Mouse (Mus musculus) left cerebral cortex, adult 11 months (tissue): ENCODE results near the gene Tmem63b.

ENCODE experiments used
- DNase-seq: peaks from one replicate; pipeline ENCODE4 v3.0.0; 2022; ENCODE audit warnings: low spot score

Gene Tmem63b

DNA sequence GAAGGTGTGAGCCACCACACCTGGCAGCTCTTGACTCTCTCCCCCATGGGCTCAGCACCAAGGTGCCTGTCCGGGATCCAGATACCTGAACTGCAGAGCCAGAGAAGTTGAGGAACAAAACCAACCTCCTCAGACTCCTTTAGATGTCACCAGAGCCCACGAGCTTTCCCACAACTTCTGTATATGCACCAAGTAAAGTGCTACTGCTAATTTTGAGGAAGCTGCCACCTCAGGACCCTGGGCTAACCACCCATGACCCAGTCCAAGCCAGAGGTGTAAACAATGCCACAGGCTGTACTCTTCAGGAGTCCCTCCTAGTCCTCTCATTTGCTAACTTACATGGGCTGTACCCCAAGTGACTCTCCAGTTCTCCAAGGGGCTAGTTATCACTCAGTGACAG is 14.1 kb downstream of the Tmem63b start:
- no peak for DNase-seq

DNA sequence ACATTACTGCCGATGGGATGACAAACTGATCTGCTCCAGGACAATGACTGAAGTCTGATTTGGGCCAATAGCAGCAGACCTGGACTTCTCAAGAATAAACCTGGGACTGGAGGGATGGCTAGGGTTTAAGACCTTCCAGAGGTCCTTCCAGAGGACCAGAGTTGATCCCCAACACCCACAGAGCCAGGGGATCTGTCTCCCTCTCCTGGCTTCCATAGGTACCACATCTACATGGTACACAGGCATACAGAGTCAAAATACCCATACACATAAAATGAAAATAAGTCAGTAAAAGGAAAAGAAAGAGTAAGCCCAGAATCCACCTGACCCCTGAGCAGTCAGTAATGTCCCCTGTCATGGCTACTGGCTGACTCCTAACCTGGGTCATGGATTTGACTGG is 14.9 kb downstream of the Tmem63b start:
- no peak for DNase-seq

DNA sequence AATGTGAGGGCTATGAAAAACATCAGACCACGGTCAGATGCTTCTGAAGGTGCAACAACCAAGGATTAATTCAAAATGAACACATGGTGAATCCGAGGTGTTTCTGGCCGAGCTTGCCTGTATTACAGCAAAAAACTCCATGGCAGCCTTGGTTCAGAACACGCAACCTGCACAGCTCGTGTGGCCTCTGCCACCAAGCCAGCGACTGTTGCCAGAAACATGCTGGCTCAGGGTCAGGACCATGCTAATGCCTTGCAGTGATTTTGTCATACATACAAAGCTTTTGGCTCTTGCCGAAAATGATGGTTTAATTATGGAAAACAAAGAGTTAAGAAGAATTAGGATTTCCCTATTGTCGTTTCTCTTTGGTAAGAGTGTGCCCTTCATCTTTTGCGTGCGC is 18.7 kb downstream of the Tmem63b start:
- no peak for DNase-seq

DNA sequence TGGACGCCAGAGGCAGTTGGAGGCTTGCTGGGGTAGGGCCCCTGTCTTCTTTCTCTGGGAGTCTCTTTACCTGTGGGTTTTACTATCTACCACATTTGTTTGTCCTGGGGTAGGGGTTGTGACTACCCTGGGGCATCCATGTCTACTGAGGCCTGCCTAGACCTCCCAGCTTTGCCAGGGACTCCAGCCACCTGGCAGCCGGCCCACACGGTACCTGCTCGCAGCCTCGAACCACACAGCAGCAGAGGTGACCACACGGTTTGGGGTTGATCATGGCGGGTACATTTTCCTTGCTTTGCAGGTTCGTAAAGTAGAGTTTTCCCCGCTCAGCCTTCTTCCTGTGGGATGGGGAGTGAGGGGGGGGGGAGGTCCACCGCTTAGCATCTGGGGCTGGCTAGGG is 19.2 kb downstream of the Tmem63b start:
- no peak for DNase-seq

DNA sequence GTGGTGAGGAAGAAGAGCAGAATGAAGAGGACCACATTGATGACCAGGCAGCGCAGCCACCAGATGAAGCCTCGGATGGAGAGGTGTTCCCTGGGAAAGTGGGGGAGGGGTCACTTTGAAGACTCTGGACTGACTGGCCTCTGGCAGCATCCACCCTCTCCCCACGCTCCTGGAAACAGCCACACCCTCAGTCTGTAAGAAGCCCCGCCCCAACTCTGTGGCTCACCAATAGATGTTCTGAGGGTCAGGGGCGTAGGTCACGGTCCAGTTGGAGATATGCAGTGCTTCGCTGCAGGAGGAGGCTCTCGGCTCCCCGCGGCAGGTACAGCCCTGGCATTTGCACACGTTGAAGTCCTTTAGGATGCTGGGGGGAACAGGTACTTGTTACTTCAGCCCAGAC is 20.6 kb downstream of the Tmem63b start:
- no peak for DNase-seq

DNA sequence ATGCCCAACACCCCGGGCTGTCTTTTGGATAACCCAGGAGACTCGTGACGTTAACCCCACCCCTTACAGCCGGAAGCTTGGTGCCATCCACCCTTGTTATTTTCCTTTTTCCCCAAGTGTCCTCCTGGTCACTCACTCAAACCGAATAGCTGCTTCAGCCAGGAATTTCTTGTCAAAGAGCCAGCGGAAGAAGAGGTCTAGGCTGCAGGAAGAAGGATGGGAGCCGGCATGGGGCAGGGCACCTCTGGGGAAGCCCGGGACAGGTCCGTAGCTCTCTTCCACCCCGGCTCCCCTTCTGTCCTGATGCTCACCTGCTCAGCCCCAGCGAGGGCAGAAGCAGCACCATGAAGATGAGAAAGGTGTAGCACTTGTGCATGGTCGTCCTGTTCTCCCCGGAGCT is 22.1 kb downstream of the Tmem63b start:
- no peak for DNase-seq

DNA sequence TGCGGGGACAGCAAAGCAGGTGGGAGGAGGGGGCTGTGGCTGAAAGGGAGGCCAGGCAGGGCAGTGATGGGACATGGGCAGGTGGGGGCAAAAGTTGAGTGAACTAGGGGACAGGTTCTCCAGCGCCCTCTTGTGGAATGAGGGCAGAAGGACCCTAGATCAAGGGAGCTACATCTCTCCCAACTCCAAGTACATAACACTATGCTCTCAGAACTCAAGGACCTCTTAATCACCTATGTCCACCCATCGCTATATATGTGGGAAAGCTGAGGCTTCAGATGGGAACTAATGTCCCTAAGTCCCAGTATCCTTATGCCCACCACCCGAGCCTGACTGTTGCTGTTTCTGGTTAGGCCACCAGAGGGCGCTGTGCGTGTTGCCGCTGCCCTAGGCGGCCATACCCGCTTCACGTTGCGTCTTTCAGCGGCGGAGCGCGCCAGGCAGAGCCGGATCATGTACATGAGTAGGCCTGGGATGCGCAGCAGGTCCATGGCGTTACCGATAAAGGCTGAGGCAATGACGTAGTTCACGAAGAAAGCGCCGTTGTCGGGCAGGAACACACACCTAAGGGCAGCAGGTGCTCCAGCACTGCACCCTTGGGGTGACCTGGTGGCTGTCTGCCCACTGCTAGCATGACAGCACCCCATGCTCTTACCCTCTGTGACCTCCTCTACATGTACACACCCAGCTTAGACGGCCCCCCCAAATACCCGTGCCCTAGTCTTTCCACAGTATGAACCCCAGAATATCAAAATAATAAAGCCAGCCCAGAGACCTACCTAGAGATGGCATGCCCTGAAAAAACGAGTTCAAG is 23.4 kb downstream of the Tmem63b start:
- peak; percentile 47 for DNase-seq

DNA sequence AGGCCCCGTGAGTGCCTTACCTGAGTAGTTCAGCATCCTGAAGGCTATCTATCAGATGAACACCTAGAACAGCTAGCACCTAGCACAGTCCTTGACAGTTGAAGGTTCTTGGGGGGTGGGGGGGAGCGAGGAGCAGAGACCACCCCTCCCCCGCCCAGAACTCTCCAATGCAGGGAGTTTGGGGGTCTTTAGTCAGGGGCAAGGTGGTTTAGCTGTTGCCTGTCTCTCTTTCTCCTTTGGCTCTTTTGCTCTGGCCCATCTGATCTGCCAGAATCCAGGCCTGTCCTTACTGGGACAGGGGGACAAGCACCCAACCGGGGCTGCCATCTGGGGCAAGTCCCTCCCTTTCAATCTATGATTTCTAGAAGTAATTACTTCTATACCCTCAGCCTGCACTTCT is 27.5 kb downstream of the Tmem63b start, which contains the start of gene Capn11:
Gene Capn11, minus strand, starts transcription at position 101 of the 400 bp plus-strand sequence.
- no peak for DNase-seq

DNA sequence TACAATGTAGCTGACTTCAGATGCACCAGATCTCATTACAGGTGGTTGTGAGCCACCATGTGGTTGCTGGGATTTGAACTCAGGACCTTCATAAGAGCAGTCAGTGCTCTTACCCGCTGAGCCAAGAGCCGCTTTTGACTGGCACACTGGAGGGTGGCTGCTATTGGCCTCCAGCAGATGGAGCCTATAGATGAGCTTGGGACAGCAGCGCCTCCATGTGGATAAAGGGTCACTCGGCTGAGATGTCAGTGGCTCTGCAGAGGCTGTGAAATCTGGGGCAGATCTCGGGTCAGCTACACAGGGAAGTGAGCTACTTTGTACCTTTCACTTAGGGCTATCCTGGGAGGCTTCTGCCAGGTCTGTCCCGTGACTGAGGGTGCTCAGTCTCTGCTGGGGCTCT is 30.9 kb downstream of the Tmem63b start:
- DNase-seq, result no peak

DNA sequence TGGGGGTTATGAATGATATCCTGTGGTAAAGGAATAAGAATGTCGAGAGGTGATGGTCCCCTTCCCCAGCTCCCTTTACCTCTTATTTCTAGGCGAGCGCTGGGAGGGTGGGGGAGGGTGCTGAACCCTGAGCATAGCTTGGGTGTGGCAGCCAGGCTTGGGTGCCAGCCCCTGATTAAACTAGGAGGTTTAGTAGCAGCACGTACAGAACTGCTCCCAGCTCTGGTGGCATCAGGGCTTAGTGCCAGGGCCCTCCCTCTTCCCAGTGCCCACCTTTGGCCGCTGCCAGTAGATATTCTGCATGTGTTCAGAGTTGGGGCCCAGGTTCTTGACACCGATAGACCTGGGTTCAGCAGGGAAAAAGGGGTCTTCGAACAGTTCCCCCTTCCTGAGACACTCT is 33.5 kb downstream of the Tmem63b start:
- no peak for DNase-seq

DNA sequence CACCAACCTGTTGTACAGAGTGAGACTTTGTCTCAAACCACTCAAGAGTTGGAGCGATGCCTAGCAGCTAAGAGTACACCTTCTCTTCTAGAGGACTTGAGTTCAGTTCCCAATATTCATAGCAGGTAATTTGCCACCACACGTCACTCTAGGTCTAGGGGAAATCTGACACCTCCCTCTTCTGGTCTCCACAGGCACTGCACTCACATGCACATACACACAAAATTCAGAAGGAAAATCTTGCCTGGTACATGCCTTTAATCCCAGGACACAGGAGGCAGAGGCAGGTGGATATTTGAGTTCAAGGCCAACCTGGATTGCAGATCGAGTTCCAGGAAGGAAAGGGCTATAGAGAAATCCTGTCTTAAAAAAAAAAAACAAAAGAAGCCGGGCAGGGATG is 42.5 kb downstream of the Tmem63b start:
- DNase-seq, result no peak

DNA sequence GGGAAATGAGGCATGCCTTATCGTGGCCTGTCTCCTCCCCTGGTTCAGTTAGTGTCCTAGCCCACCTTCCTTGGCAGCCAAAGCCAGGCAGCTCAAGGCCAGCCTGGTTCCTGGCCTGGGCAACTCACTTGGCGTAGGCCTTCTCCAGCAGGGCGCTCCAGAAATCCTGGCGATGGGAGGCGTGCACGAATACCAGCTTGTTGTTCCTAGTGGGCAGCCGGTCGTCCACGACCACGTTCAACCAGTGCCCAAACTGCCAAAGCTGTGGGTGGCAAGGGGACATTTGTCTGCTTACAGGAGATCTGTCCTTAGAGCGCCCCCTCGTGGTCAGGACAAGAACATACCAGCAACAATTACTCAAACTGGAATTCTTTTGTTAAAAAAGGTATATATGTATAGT is 44.0 kb downstream of the Tmem63b start:
- no peak for DNase-seq

DNA sequence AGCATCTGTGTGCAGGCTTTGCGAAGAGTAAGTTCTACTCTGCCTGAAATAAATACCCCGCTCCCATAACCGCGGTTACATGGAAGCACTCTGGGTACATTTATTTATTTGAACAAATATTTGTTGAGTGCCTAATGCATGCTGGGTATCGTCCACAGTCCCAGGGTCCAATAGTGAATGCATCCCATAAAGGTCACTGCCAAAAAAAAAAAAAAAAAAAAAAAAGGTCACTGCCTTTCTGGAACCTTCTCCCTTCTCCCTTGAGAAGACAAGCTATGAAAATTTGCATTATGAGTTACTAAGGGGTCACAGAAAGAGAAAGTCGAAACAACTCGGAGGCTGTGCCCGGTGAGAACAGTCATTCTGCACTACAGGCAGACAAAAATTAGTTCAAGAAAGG is 44.7 kb downstream of the Tmem63b start:
- DNase-seq, result no peak

DNA sequence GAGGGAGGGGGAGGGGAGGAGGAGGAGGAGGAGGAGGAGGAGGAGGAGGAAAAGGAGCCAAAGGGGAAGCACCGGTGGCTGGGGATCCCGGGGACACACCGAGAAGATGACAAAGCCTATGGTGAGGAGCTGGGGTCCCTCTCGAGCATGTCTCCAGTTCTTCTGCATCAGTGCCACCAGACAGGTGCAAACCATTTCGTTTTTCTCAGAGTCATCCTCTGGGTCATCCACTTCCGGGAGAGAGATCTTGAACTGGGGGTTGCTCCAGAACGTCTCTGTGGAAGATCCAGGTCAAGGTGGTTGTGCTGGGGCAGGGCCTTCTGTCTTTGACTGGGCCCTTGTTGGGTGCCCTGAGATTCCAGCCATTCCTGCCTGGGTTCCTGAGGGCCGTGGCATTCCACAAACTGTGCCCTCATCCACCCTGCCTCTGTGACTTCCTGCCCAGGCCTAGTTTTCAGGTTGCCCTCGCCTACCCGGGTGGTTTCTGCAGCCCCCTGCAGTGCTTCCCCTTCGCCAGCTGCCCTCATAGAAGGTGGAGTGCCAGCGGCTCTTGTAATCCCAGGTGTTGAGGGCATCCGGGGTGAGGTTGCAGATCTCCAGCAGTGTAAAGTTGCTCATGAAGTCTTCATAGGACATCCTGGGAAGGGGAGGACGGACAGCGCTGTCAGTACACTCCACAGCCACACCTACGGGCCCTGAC is 48.0 kb downstream of the Tmem63b start:
- no peak for DNase-seq

DNA sequence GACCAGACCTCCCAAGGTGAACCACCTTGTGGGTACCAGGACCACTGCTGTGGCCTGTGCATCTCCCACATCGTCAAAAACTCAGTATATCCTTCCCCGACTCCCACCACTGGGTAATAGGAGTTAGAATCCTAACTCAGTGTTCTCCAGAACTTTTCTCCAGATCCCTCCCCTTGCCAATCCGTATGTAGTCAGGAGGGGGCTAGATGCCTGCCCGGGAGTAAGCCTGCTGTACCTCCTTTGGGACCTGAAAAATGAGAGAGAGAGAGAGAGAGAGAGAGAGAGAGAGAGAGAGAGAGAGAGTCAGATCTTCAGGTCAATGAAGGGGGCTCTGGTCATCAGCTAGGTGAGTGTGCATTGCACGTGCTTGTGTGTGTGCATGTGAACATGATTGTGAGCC is 52.7 kb downstream of the Tmem63b start:
- no peak for DNase-seq

DNA sequence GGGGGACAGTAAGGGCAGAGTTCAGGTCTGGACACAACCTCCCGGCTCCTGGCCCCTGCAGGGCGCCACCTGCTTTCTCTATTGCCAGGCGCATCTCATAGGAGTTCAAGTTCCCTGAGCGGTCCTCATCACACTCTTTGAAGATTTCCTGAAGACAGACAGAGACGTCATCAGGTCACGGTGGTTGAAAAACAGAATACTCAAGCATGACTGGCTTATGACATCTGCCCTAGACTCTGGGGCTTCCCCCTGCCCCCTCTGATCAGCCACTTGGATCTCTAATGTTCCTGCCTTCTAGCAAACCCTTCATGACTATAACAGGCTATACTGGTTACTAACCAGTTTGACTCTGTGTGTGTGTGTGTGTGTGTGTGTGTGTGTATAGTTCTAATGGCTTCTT is 54.8 kb downstream of the Tmem63b start:
- DNase-seq, result no peak

DNA sequence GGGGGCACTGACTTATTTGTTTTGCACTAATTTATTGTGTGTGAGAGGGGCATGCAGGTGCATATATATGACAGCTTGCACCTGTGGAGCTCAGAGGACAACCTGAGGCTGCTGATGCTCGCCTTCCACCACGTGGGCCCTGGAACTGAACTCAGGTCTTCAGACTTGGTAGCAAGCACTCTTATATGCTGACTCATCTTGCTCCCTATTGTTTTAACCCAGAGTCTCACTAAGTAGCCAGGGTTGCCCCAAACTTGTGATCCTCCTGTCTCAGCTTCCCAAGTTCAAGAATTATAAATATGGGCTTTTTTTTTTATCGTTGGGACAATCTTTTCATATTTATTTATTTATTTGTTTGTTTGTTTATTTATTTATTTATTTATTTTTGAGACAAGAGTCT is 55.7 kb downstream of the Tmem63b start:
- no peak for DNase-seq

DNA sequence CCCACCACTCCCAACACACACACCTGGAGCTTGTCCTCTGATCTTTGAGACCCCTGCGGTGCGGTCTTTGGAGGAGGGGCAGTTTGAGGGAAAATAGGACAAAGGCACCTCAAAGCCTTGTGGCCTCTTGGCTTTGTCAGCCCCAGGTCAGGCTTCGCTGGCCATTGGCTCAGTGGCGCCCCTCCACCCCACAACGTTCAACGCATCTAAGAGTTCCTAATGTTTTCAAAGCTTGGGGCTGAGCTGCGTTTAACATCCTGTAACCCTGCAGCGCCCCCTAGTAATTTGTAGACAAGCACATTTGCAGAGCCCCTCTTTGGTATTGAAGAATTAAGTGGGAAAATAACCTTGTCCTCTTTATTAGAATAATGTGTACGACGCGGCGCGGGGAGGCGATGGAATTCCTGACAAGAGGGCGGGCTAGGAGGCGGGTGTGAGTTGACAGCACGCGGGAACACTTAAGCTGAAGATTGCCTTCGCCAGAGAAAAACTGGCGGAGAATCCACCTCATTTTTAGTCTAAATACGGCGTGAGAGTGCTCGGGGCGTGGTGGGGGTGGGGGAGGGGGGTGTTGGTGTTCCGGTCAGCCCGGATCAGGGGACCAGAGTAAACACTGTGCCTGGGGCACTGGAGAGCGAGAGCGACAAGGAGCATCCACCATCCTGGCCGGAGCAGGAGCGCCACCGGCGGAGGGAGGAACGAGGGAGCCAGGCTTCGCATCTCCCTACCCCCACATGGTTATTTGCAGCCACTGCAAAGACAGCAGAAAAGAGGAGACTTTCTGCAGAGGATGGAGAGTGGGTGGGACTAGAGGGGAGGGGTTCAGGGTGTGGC is 56.6 kb downstream of the Tmem63b start:
- peak; percentile 57 for DNase-seq

DNA sequence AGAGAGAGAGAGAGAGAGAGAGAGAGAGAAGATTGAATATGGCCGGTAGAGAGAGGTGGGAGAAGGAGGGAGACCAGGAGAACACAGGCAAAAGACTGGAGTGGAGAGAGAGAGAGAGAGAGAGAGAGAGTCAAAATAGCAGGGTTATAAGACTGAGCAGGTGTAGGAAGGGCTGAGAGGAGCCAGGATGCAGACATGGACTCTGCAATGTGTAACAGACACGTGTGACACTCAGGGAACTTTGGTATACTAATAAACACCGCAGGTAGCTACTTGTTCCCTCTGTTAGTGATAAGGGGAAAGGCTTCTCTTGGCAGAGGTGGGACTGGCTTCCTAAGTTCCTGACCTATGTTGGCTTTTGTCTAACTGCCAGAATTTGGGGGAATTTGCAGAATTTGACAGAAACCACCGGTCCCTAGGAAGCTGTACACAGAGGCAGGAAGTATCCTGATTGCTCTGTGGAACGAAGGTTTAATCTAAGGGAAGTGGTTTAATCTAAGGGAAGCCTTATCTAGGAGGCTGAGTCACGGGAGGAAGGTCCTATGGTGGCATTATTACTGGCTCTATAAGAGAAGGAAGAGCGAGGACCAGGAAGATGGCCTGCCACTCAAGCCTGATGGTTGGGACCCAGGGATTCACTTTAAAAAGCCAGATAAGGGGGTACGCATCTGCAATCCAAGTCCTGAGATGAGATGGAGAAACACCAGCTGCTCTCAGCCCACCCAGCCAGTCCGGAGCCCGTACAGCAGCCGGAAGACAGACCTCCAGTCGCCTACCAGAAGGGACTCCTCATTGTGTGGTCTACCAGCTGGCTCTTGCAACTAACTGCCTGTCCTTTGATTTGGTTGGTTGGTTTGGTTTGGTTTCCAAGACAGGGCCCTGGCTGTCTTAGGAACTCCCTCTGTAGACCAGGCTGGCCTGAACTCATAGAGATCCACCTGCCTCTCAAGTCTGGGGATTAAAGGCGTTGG is 57.5 kb downstream of the Tmem63b start:
- no peak for DNase-seq

DNA sequence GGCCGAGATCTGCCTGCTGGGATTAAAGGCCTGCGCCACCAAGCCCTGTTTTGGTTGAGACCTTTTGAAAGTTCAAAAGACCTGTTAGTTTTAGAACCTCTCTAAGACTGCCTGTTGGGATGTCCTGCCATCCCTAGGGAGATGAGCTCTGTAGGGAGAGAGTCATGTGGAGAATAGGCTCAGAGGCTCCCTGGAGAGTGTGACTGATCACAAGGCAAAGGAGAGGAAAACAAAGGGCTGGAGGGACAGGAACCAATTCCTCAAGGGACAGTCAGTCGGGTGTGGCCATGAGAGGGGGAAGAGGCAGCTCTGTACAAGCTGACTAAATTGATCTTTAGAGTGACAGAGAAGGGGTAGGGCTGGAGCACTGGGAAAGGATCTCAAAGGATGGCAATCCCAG is 58.5 kb downstream of the Tmem63b start:
- DNase-seq, result no peak

DNA sequence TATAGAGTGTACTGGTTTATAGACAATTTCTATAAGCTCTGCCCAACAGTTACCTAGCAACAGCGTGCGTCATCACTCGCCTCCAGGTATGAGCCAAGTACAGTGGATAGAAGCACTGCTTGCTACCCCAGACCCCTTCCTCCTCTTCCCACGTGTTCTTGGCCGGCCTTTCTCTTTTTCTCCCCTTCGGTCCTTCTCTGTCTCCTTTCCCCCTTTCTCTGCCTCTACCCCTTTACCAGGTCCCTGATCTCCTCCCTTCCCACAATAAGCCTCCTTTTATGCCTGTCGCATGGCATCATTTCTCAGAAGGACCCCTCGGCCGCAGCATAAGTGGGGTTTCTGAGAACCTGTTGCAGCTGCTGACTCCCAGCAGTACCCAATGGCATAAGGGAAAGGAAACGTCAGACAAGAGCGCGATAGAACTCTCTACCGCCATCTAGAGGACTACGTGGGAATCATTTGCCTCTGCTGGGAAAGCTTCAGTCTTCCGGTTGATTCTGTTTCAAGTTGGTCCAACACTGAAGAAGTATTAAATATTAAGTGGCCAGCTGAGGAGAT is 60.0 kb downstream of the Tmem63b start:
- peak; percentile 57 for DNase-seq
